Mouse (Mus musculus): ENCODE measurements at regions not wholly inside any gene's neighbourhood (a gene's known extent, or its start where the extent isn't known, plus 50 kb on each side); places are given as distances from the start of the nearest gene placed in this dataset.

- H3K27ac ChIP-seq (ENCODE audit: low read length) = no peak overlapping the region
- no peak overlapping the region for H3K9ac ChIP-seq (ENCODE audit: low read depth, low read length)
- no peak overlapping the region for H3K4me3 ChIP-seq (ENCODE audit: low read length)
- H3K4me2 ChIP-seq (ENCODE audit: low read depth, low read length) = no peak overlapping the region
- H3K36me3 ChIP-seq (ENCODE audit: control insufficient read depth, insufficient read depth, low read length) = no peaks in the 10 kb centered on the region
- 12% methylated on average over 15 of the region's 15 CpGs for WGBS
- ATAC-seq = no peak
- H3K4me1 ChIP-seq (ENCODE audit: control insufficient read depth, insufficient read depth, low read length) = no peaks in the 10 kb centered on the region
- H3K27me3 ChIP-seq (replicated peaks; ENCODE audit: control insufficient read depth, insufficient read depth, low read length) = no peaks in the 10 kb centered on the region
- no peaks in the 10 kb centered on the region for H3K9me3 ChIP-seq (ENCODE audit: control insufficient read depth, low read length)
These were observed 54.9 kb upstream of the Chst1 start for GRCm38 (mm10) chr2:92544364-92545151.

- no peaks in the 10 kb centered on the region for H3K9me3 ChIP-seq (ENCODE audit: control insufficient read depth, low read length)
- no peaks in the 10 kb centered on the region for H3K4me1 ChIP-seq (ENCODE audit: control insufficient read depth, insufficient read depth, low read length)
- ATAC-seq = no peak
- no peak overlapping the region for H3K9ac ChIP-seq (ENCODE audit: low read depth, low read length)
- H3K27me3 ChIP-seq (replicated peaks; ENCODE audit: control insufficient read depth, insufficient read depth, low read length) = no peaks in the 10 kb centered on the region
- H3K36me3 ChIP-seq (ENCODE audit: control insufficient read depth, insufficient read depth, low read length) = no peaks in the 10 kb centered on the region
- 50% methylated on average over 5 of the region's 5 CpGs for WGBS
- H3K27ac ChIP-seq (ENCODE audit: low read length) = no peak overlapping the region
- no peak overlapping the region for H3K4me3 ChIP-seq (ENCODE audit: low read length)
- H3K4me2 ChIP-seq (ENCODE audit: low read depth, low read length) = no peak overlapping the region
These were observed 58.7 kb upstream of the Chst1 start for GRCm38 (mm10) chr2:92540841-92541240.

GRCm38 (mm10) chr2:92531996-92532395, 67.5 kb upstream of the Chst1 start:
- Histone ChIP-seq H3K4me1 (ENCODE audit: control insufficient read depth, insufficient read depth, low read length) (no peaks in the 10 kb centered on the region), H3K27me3 (replicated peaks; ENCODE audit: control insufficient read depth, insufficient read depth, low read length) (no peaks in the 10 kb centered on the region), H3K4me2 (ENCODE audit: low read depth, low read length) (no peak overlapping the region), H3K9ac (ENCODE audit: low read depth, low read length) (no peak overlapping the region), H3K27ac (ENCODE audit: low read length) (no peak overlapping the region), H3K4me3 (ENCODE audit: low read length) (no peak overlapping the region), H3K36me3 (ENCODE audit: control insufficient read depth, insufficient read depth, low read length) (no peaks in the 10 kb centered on the region), H3K9me3 (ENCODE audit: control insufficient read depth, low read length) (no peaks in the 10 kb centered on the region)
- WGBS = 82% methylated on average over 5 of the region's 5 CpGs
- ATAC-seq = no peak

GRCm38 (mm10) chr2:92530677-92531076, 68.8 kb upstream of the Chst1 start:
- no peaks in the 10 kb centered on the region for H3K36me3 ChIP-seq (ENCODE audit: control insufficient read depth, insufficient read depth, low read length)
- no peak overlapping the region for H3K4me3 ChIP-seq (ENCODE audit: low read length)
- no peaks in the 10 kb centered on the region for H3K9me3 ChIP-seq (ENCODE audit: control insufficient read depth, low read length)
- no peak overlapping the region for H3K4me2 ChIP-seq (ENCODE audit: low read depth, low read length)
- H3K9ac ChIP-seq (ENCODE audit: low read depth, low read length) = no peak overlapping the region
- no peak overlapping the region for H3K27ac ChIP-seq (ENCODE audit: low read length)
- H3K4me1 ChIP-seq (ENCODE audit: control insufficient read depth, insufficient read depth, low read length) = no peaks in the 10 kb centered on the region
- no peak for ATAC-seq
- H3K27me3 ChIP-seq (replicated peaks; ENCODE audit: control insufficient read depth, insufficient read depth, low read length) = no peaks in the 10 kb centered on the region
- WGBS = 77% methylated on average over 4 of the region's 4 CpGs

GRCm38 (mm10) chr2:92529670-92530322, 69.5 kb upstream of the Slc35c1 start:
- Histone ChIP-seq H3K27me3 (replicated peaks; ENCODE audit: control insufficient read depth, insufficient read depth, low read length) (no peaks in the 10 kb centered on the region), H3K4me2 (ENCODE audit: low read depth, low read length) (peak overlapping the region; percentile 82), H3K36me3 (ENCODE audit: control insufficient read depth, insufficient read depth, low read length) (no peaks in the 10 kb centered on the region), H3K9ac (ENCODE audit: low read depth, low read length) (peak overlapping the region; percentile 71; the same call in 1 of the 2 replicates), H3K4me3 (ENCODE audit: low read length) (peak overlapping the region; percentile 53), H3K27ac (ENCODE audit: low read length) (no peak overlapping the region), H3K4me1 (ENCODE audit: control insufficient read depth, insufficient read depth, low read length) (no peaks in the 10 kb centered on the region), H3K9me3 (ENCODE audit: control insufficient read depth, low read length) (no peaks in the 10 kb centered on the region)
- WGBS = 45% methylated on average over 14 of the region's 14 CpGs
- 0 out of 2 replicates have a peak, but pooled peaks have one; percentile 17 for ATAC-seq

- H3K4me1 ChIP-seq (ENCODE audit: control insufficient read depth, insufficient read depth, low read length) = no peaks in the 10 kb centered on the region
- no peaks in the 10 kb centered on the region for H3K27me3 ChIP-seq (replicated peaks; ENCODE audit: control insufficient read depth, insufficient read depth, low read length)
- ATAC-seq = peak; percentile 98
- no peaks in the 10 kb centered on the region for H3K9me3 ChIP-seq (ENCODE audit: control insufficient read depth, low read length)
- peak overlapping the region; percentile 52 for H3K27ac ChIP-seq (ENCODE audit: low read length)
- H3K4me2 ChIP-seq (ENCODE audit: low read depth, low read length) = peak overlapping the region; percentile 82
- H3K4me3 ChIP-seq (ENCODE audit: low read length) = peak overlapping the region; percentile 53
- H3K9ac ChIP-seq (ENCODE audit: low read depth, low read length) = peak overlapping the region; percentile 71
- H3K36me3 ChIP-seq (ENCODE audit: control insufficient read depth, insufficient read depth, low read length) = no peaks in the 10 kb centered on the region
- 5% methylated on average over 24 of the region's 24 CpGs for WGBS
These were observed 68.8 kb upstream of the Slc35c1 start for GRCm38 (mm10) chr2:92529071-92529641.

GRCm38 (mm10) chr2:92528119-92528830, 67.9 kb upstream of the Slc35c1 start:
- Histone ChIP-seq H3K36me3 (ENCODE audit: control insufficient read depth, insufficient read depth, low read length) (no peaks in the 10 kb centered on the region), H3K27ac (ENCODE audit: low read length) (no peak overlapping the region), H3K27me3 (replicated peaks; ENCODE audit: control insufficient read depth, insufficient read depth, low read length) (no peaks in the 10 kb centered on the region), H3K9ac (ENCODE audit: low read depth, low read length) (no peak overlapping the region), H3K4me2 (ENCODE audit: low read depth, low read length) (peak overlapping the region; percentile 82), H3K4me3 (ENCODE audit: low read length) (peak overlapping the region; percentile 53; the same call in 1 of the 2 replicates), H3K9me3 (ENCODE audit: control insufficient read depth, low read length) (no peaks in the 10 kb centered on the region), H3K4me1 (ENCODE audit: control insufficient read depth, insufficient read depth, low read length) (no peaks in the 10 kb centered on the region; the same call in 1 of the 2 replicates)
- ATAC-seq = peak; percentile 52
- 71% methylated on average over 6 of the region's 6 CpGs for WGBS

GRCm38 (mm10) chr2:92526676-92527395, 66.5 kb upstream of the Slc35c1 start:
- ATAC-seq = no peak
- no peaks in the 10 kb centered on the region for H3K36me3 ChIP-seq (ENCODE audit: control insufficient read depth, insufficient read depth, low read length)
- no peaks in the 10 kb centered on the region; the same call in 1 of the 2 replicates for H3K4me1 ChIP-seq (ENCODE audit: control insufficient read depth, insufficient read depth, low read length)
- no peak overlapping the region for H3K4me2 ChIP-seq (ENCODE audit: low read depth, low read length)
- no peak overlapping the region for H3K9ac ChIP-seq (ENCODE audit: low read depth, low read length)
- no peak overlapping the region for H3K4me3 ChIP-seq (ENCODE audit: low read length)
- WGBS = 80% methylated on average over 5 of the region's 5 CpGs
- no peaks in the 10 kb centered on the region for H3K27me3 ChIP-seq (replicated peaks; ENCODE audit: control insufficient read depth, insufficient read depth, low read length)
- no peaks in the 10 kb centered on the region for H3K9me3 ChIP-seq (ENCODE audit: control insufficient read depth, low read length)
- H3K27ac ChIP-seq (ENCODE audit: low read length) = no peak overlapping the region
